Mouse (Mus musculus) olfactory bulb, adult 2 months (tissue): Measurements from ENCODE around the gene Mog.

Source experiments
- CTCF ChIP-seq: fragments of 200-500 bp; IDR thresholded peaks from 2 replicates; pipeline ENCODE4 v1.5.1; 2012; ENCODE audit warnings: low read depth, mild to moderate bottlenecking, low read length, moderate library complexity; ENCODE audit not compliant: insufficient read depth
- POLR2A ChIP-seq: fragments of 200-500 bp; IDR thresholded peaks from 2 replicates; pipeline ENCODE4 v1.6.1; 2012; ENCODE audit warnings: mild to moderate bottlenecking, low read depth, low read length, moderate library complexity; ENCODE audit not compliant: insufficient read depth

GRCm38 (mm10) chr17:37044651-37045244 is 21.6 kb upstream of the Mog start:
- no peak for TF ChIP-seq CTCF
- TF ChIP-seq POLR2A: no peak
